Mouse (Mus musculus) brain, embryonic 14.5 days (tissue): ENCODE data around the gene Gm5771.
"Not testable (repeated sequence)": the region's sequence is repeated elsewhere in the genome, so short reads cannot be mapped to it uniquely, and the experiment has no call there.

ENCODE experiments used
- CTCF ChIP-seq: fragments of 200-500 bp; IDR thresholded peaks from 2 replicates; pipeline ENCODE4 v1.5.1; 2012; ENCODE audit warnings: inconsistent platforms, mild to moderate bottlenecking, moderate library complexity, borderline replicate concordance; ENCODE audit not compliant: insufficient read depth, insufficient read length; ENCODE audit errors: extremely low read depth
- POLR2A ChIP-seq: fragments of 200-500 bp; IDR thresholded peaks from 2 replicates; pipeline ENCODE4 v1.6.1; 2012; ENCODE audit warnings: mild to moderate bottlenecking, inconsistent platforms, borderline replicate concordance; ENCODE audit not compliant: poor library complexity, insufficient read depth, insufficient read length, severe bottlenecking; ENCODE audit errors: extremely low read depth

GRCm38 (mm10) chr6:41377578-41377977, 14.6 kb upstream of the Gm5771 start, which contains the start of gene Prss3:
- TF ChIP-seq CTCF, POLR2A: not testable (repeated sequence)
